Mouse (Mus musculus) large intestine, adult 2 months (tissue): ENCODE measurements around the gene Faf2. TPM values are rescaled to one million over a fixed set of nuclear protein-coding genes. Genes with fewer than 3 reads are reported as not detected.

ENCODE experiments used
- DNase-seq: peaks from one replicate; pipeline ENCODE4 v3.0.0-alpha.2; 2012; ENCODE audit warnings: low read depth, low spot score
- WGBS: fragments of 180-500 bp; shearing (Covaris S2); methylation state at CpG from one replicate; pipeline ENCODE4 v1.1.7; 2018; 5-methylcytosine and 5-hydroxymethylcytosine counted together
- polyA plus RNA-seq: library from polyadenylated mRNA; depleted of rRNA; stranded (reverse); fragments of >200 nt; gene quantifications from 2 replicates; pipeline ENCODE4 v1.2.3, GENCODE M21; 2012

Gene Faf2
- polyA plus RNA-seq, 1 experiment: 22.3 TPM

- WGBS: 73% methylated on average over 2 of the region's 2 CpGs
- no peak for DNase-seq
These were observed 48.9 kb downstream of the Faf2 start for GRCm38 (mm10) chr13:54670491-54670890.

GRCm38 (mm10) chr13:54675895-54676590, 54.5 kb downstream of the Faf2 start:
- no peak for DNase-seq
- 26% methylated on average over 11 of the region's 11 CpGs for WGBS

- WGBS: 24% methylated on average over 4 of the region's 4 CpGs
- DNase-seq: no peak
These were observed 56.7 kb downstream of the Faf2 start for GRCm38 (mm10) chr13:54678263-54678662.

GRCm38 (mm10) chr13:54680184-54680853, 58.7 kb downstream of the Faf2 start:
- WGBS: 81% methylated on average over 17 of the region's 17 CpGs
- DNase-seq: no peak

GRCm38 (mm10) chr13:54681291-54681690, 59.7 kb downstream of the Faf2 start:
- WGBS: 74% methylated on average over 8 of the region's 8 CpGs
- no peak for DNase-seq

- DNase-seq: no peak
- WGBS: 85% methylated on average over 3 of the region's 3 CpGs
These were observed 61.7 kb downstream of the Faf2 start for GRCm38 (mm10) chr13:54683301-54683700.

GRCm38 (mm10) chr13:54684140-54684896, 62.7 kb downstream of the Faf2 start:
- WGBS: 55% methylated on average over 3 of the region's 3 CpGs
- DNase-seq: no peak

GRCm38 (mm10) chr13:54685174-54685573, 63.6 kb downstream of the Faf2 start:
- WGBS: 34% methylated on average over 2 of the region's 2 CpGs
- DNase-seq: no peak

GRCm38 (mm10) chr13:54686139-54687053, 64.8 kb downstream of the Faf2 start:
- DNase-seq: no peak
- 4% methylated on average over 19 of the region's 19 CpGs for WGBS

- under 1% methylated on average over 35 of the region's 35 CpGs for WGBS
These were observed 65.5 kb downstream of the Faf2 start for GRCm38 (mm10) chr13:54687096-54687495.

GRCm38 (mm10) chr13:54687575-54688424, 66.2 kb downstream of the Faf2 start:
- WGBS: under 1% methylated on average over 82 of the region's 82 CpGs
- no peak for DNase-seq

More at GRCm38 (mm10) chr13:54687096-54687495, 65.5 kb downstream of the Faf2 start:
- DNase-seq: no peak

GRCm38 (mm10) chr13:54690151-54690740, 68.7 kb downstream of the Faf2 start:
- 86% methylated on average over 8 of the region's 8 CpGs for WGBS
- DNase-seq: no peak

GRCm38 (mm10) chr13:54691737-54692136, 70.2 kb downstream of the Faf2 start:
- no peak for DNase-seq

- no peak for DNase-seq
- whole genome bisulfite sequencing: 3% methylated on average over 21 of the region's 21 CpGs
These were observed 71.3 kb downstream of the Faf2 start for GRCm38 (mm10) chr13:54692711-54693557.

- under 1% methylated on average over 88 of the region's 92 CpGs for WGBS
These were observed 72.2 kb downstream of the Faf2 start, which contains the start of gene Rnf44 for GRCm38 (mm10) chr13:54693558-54694347. Rnf44 (minus strand) TSS chr13:54693907.

GRCm38 (mm10) chr13:54694348-54695060, 72.9 kb downstream of the Faf2 start:
- 6% methylated on average over 26 of the region's 26 CpGs for WGBS

More at GRCm38 (mm10) chr13:54693558-54694347, 72.2 kb downstream of the Faf2 start, which contains the start of gene Rnf44:
- DNase-seq: no peak

More at GRCm38 (mm10) chr13:54694348-54695060, 72.9 kb downstream of the Faf2 start:
- no peak for DNase-seq
